Mouse (Mus musculus) layer of hippocampus, adult 2 months (tissue): Measurements from ENCODE around the gene Slco1c1. TPM values are rescaled to one million over a fixed set of nuclear protein-coding genes. Genes with fewer than 3 reads are reported as not detected.
"Not testable (repeated sequence)": the region's sequence is repeated elsewhere in the genome, so short reads cannot be mapped to it uniquely, and the experiment has no call there.

ENCODE experiments used
- DNase-seq, 2 experiments: peaks; one replicate each; pipeline ENCODE4 v3.0.0; 2022; ENCODE audit warnings: low spot score in 2 of 2
- H3K27ac ChIP-seq: fragments of 200-600 bp; 2 replicates; pipeline ENCODE4 v1.8.1; 2022
- H3K4me3 ChIP-seq: fragments of 200-600 bp; 2 replicates; pipeline ENCODE4 v1.8.1; 2022; ENCODE audit warnings: mild to moderate bottlenecking
- CTCF ChIP-seq: fragments of 200-600 bp; conservative IDR thresholded peaks from 2 replicates; pipeline ENCODE4 v1.8.1; 2022; ENCODE audit warnings: antibody characterized with exemption, mild to moderate bottlenecking, moderate library complexity
- total RNA-seq, 2 experiments: library from RNA; stranded (reverse); gene quantifications; 2 replicates each; pipeline ENCODE4 v1.2.3; 2021

The Slco1c1 gene
- total RNA-seq, 2 experiments from 2014 or later = 41.5 to 51.6 TPM

DNA sequence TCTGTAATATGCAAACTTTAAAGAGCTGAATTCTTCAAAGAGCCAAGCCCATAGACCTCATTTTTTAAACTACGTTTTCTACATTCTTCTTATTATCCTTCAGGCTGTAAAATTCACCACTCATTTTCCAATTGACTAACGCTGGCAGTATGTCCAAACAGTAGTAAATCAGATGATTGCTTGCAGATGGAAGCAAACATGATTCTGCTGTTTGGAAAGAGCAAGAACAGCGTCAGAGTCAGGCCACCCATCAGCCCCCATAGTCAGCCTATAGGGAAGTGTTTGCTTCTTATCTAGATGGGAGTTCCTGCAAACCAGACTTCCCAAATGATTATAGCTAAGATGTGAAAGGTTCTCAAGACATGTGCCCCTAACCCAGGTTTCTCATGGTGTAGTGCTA is 13.1 kb downstream of the Slco1c1 start:
- no peak for DNase-seq
- no peak overlapping the region for H3K4me3 ChIP-seq
- no peak overlapping the region for H3K27ac ChIP-seq
- TF ChIP-seq CTCF = no peak

GRCm38 (mm10) chr6:141541136-141541535 is 17.0 kb downstream of the Slco1c1 start:
- DNase-seq = no peak

DNA sequence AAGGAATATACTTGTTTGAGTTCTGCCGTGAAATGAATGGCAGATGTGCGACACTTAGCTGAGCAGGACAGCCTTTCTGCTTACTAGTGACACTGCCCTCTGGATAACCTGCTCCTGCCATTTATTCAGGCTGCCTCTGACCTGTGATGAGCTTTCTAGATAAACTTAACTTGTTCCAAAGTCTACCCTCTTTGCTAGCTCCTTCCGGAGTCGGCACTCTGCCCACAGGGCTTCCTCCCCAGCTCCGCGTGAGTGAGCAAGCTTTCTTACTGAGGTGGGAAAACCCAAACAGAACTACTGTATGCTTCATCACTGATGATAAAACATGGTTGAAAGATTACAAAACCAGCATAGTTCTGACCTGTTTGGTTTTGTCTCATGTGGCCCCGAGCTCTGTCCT is 19.2 kb downstream of the Slco1c1 start:
- DNase-seq = no peak
- TF ChIP-seq CTCF = no peak
- Histone ChIP-seq H3K4me3 (no peak overlapping the region), H3K27ac (no peak overlapping the region)

More at GRCm38 (mm10) chr6:141541136-141541535, 17.0 kb downstream of the Slco1c1 start:
- no peak overlapping the region for H3K27ac ChIP-seq
- TF ChIP-seq CTCF = no peak
- H3K4me3 ChIP-seq = no peak overlapping the region

- no peak overlapping the region for H3K4me3 ChIP-seq
- H3K27ac ChIP-seq = no peak overlapping the region
- DNase-seq = no peak
- TF ChIP-seq CTCF = no peak
Measured at GRCm38 (mm10) chr6:141558118-141558517, 34.0 kb downstream of the Slco1c1 start.

DNA sequence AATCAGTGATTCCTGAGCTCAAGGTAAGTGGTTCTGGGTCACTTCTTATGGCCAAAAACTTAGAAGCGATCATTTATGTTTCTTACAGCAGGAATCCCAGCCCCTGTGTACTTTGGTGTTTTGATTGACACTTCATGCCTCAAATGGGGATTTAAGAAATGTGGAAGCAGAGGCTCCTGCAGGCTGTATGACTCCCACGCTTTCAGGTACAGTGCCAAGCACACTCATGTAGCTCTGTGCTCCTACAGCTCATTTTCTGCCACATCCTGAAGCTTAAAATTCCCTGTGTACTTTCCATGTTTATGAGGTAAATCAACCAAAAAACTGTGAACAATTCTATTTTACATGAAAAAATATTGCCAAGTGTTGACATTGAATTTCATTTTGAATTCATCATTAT is 43.2 kb downstream of the Slco1c1 start:
- H3K4me3 ChIP-seq = no peak overlapping the region
- H3K27ac ChIP-seq = no peak overlapping the region
- DNase-seq = no peak
- no peak for TF ChIP-seq CTCF

DNA sequence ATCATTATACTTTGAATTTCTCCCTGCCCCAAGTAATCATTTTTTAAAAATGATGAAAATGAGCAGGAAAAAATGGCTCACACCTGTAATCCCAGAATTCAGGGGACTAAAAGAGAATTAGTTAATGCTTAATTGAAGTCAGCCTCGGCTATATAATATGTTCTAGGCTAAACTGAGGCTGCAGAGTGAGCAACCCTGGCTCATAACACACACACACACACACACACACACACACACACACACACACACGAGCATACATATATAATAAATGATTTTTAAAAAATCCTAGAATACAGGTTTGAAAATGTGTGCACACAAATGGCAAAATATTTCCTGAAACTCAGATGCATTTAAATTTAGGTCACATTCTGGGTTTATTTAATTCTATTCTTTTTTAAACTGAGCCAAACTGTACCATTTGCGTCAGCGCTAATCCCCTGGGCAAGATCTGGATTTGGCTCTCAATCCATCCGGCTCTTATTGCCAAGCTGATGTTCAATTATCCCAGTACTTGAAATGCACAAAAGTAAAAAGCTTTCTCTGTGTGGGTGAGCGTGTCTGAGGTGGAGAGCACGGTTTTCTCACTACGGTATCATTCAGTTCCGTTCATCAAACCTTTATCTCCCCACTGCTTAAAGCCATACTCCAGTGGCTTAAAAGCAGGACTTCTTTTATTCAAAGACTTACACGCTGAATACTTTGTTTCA is 43.8 kb downstream of the Slco1c1 start:
- peak in 1 of 2 experiments; percentile 13 for DNase-seq
- no peak overlapping the region for H3K4me3 ChIP-seq
- H3K27ac ChIP-seq = no peak overlapping the region
- no peak for TF ChIP-seq CTCF

DNA sequence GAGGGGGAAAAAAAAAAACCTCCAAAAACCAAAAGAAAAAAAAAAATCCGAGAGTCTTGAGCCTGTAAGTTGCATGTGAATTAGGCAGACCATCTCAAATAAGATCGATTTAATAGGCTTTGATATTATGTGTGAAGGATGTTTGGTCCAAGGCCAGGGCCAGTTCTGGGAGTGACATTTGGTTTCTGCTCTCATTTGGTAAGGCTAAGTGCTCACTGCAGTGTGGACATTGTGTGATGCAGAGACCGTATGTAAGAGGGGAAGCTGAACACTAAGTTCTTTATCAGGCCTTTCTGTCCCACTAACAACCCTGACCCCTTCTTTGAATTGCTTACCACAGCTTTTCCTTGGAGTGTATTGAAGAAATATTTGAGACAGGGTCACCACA is 44.4 kb downstream of the Slco1c1 start:
- H3K4me3 ChIP-seq = no peak overlapping the region
- no peak for TF ChIP-seq CTCF
- H3K27ac ChIP-seq = no peak overlapping the region
- no peak for DNase-seq

GRCm38 (mm10) chr6:141576646-141577200 is 52.6 kb downstream of the Slco1c1 start:
- Histone ChIP-seq H3K4me3 (no peak overlapping the region), H3K27ac (no peak overlapping the region)
- TF ChIP-seq CTCF = peak; percentile 83
- DNase-seq = no peak

GRCm38 (mm10) chr6:141584791-141585403 is 60.7 kb downstream of the Slco1c1 start:
- DNase-seq = no peak
- no peak for TF ChIP-seq CTCF
- no peak overlapping the region for H3K27ac ChIP-seq
- H3K4me3 ChIP-seq = no peak overlapping the region

- H3K4me3 ChIP-seq = no peak overlapping the region
Measured at GRCm38 (mm10) chr6:141590002-141590401, 65.8 kb downstream of the Slco1c1 start.

GRCm38 (mm10) chr6:141590598-141591200 is 66.5 kb downstream of the Slco1c1 start:
- H3K4me3 ChIP-seq, DNase-seq, H3K27ac ChIP-seq: not testable (repeated sequence)

More at GRCm38 (mm10) chr6:141590002-141590401, 65.8 kb downstream of the Slco1c1 start:
- no peak for TF ChIP-seq CTCF
- no peak overlapping the region for H3K27ac ChIP-seq
- no peak for DNase-seq

DNA sequence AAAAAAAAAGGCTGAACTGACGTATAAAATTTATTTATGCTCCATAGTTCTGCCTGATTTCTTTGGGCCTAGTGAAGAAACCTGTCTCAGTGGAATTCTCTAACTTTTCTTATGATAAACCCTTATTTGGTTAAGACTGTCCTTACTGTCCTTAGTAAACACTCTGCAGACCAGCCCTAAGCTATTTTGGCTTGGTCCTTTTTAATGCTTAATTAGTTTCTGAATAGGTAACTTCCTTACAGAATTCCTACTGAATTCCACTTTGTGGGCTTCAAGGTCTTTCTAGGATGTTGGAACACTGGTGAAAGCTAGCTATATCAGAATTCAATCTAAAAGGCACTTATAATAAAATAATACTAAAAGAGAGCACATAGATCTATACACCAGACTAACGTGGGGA is 71.9 kb downstream of the Slco1c1 start:
- Histone ChIP-seq H3K27ac (no peak overlapping the region), H3K4me3 (no peak overlapping the region)
- no peak for DNase-seq
- no peak for TF ChIP-seq CTCF

GRCm38 (mm10) chr6:141597037-141597436 is 72.9 kb downstream of the Slco1c1 start:
- Histone ChIP-seq H3K27ac (no peak overlapping the region), H3K4me3 (no peak overlapping the region)
- TF ChIP-seq CTCF = no peak
- DNase-seq = no peak

GRCm38 (mm10) chr6:141600940-141601339 is 76.8 kb downstream of the Slco1c1 start:
- H3K27ac ChIP-seq = no peak overlapping the region
- no peak overlapping the region for H3K4me3 ChIP-seq
- no peak for TF ChIP-seq CTCF
- no peak for DNase-seq
